Mouse (Mus musculus) embryonic facial prominence, embryonic 12.5 days (tissue): ENCODE data around the gene Syn3. TPM values are rescaled to one million over a fixed set of nuclear protein-coding genes. Genes with fewer than 3 reads are reported as not detected.

ENCODE experiments used
- ATAC-seq: fragments of 200-750 bp; cut with Nextera tagmentation; 2 replicates; pipeline ENCODE4 v1.8.0; 2017; ENCODE audit not compliant: insufficient number of reproducible peaks, insufficient read depth, low FRiP score, low TSS enrichment
- H3K27ac ChIP-seq: fragments of 300-500 bp; sonication (generic); 2 replicates; pipeline ENCODE4 v1.5.1; 2016; ENCODE audit warnings: mild to moderate bottlenecking
- H3K27me3 ChIP-seq: fragments of 300-500 bp; sonication (generic); 2 replicates; pipeline ENCODE4 v1.6.1; 2016; ENCODE audit warnings: mild to moderate bottlenecking, moderate library complexity
- H3K36me3 ChIP-seq: fragments of 300-500 bp; sonication (generic); 2 replicates; pipeline ENCODE4 v1.6.1; 2016; ENCODE audit warnings: mild to moderate bottlenecking
- H3K4me1 ChIP-seq: fragments of 300-500 bp; sonication (generic); 2 replicates; pipeline ENCODE4 v1.6.1; 2016
- H3K4me2 ChIP-seq: fragments of 300-500 bp; sonication (generic); replicated peaks from 2 replicates; pipeline ENCODE4 v1.6.1; 2016; ENCODE audit warnings: mild to moderate bottlenecking, moderate library complexity
- H3K4me3 ChIP-seq: fragments of 300-500 bp; sonication (generic); 2 replicates; pipeline ENCODE4 v1.5.1; 2016; ENCODE audit warnings: mild to moderate bottlenecking
- H3K9ac ChIP-seq: fragments of 300-500 bp; sonication (generic); 2 replicates; pipeline ENCODE4 v1.6.1; 2016; ENCODE audit warnings: mild to moderate bottlenecking, moderate library complexity
- H3K9me3 ChIP-seq: fragments of 300-500 bp; sonication (generic); 2 replicates; pipeline ENCODE4 v1.6.1; 2016; ENCODE audit warnings: mild to moderate bottlenecking, moderate library complexity
- WGBS: fragments of 180-500 bp; shearing (Covaris S2); methylation state at CpG from one replicate; pipeline ENCODE4 v1.1.7; 2016; 5-methylcytosine and 5-hydroxymethylcytosine counted together
- polyA plus RNA-seq: library from polyadenylated mRNA; unstranded; fragments of >200 nt; fragmentation: Nextera tagmentation; extraction: Ambion mirVana; gene quantifications from 2 replicates; pipeline ENCODE4 v1.2.1, GENCODE M21; 2016

Gene Syn3
- polyA plus RNA-seq, 1 experiment from 2014 or later: 4.0 TPM

DNA sequence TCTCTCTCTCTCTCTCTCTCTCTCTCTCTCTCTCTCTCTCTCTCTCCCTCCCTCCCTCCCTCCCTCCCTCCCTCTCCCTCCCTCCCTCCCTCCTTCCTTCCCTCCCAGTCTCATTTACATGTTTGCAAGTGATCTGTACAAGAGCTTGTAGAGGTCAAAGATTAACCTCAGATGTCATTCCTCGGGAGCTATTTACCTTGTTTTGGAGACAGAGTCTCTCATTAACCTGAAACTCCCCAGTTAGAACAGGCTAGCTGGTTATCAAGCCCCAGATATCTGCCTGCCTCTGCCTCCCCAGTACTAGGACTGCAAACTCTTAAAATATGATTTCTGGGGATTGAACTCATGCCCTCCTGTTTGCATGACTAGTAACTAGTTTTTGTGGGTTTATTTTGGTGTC is 348.6 kb downstream of the Syn3 start:
- H3K4me1 ChIP-seq: peaks cover 7% of the 10 kb centered on the region; the same call in 1 of the 2 replicates
- H3K27ac ChIP-seq: no peak overlapping the region
- H3K36me3 ChIP-seq: no peaks in the 10 kb centered on the region
- H3K9ac ChIP-seq: no peak overlapping the region
- H3K27me3 ChIP-seq: no peaks in the 10 kb centered on the region
- no peak for ATAC-seq
- no peak overlapping the region for H3K4me3 ChIP-seq
- WGBS: 60% methylated on average over 1 of the region's 1 CpGs
- no peaks in the 10 kb centered on the region for H3K9me3 ChIP-seq
- H3K4me2 ChIP-seq: no peak overlapping the region

DNA sequence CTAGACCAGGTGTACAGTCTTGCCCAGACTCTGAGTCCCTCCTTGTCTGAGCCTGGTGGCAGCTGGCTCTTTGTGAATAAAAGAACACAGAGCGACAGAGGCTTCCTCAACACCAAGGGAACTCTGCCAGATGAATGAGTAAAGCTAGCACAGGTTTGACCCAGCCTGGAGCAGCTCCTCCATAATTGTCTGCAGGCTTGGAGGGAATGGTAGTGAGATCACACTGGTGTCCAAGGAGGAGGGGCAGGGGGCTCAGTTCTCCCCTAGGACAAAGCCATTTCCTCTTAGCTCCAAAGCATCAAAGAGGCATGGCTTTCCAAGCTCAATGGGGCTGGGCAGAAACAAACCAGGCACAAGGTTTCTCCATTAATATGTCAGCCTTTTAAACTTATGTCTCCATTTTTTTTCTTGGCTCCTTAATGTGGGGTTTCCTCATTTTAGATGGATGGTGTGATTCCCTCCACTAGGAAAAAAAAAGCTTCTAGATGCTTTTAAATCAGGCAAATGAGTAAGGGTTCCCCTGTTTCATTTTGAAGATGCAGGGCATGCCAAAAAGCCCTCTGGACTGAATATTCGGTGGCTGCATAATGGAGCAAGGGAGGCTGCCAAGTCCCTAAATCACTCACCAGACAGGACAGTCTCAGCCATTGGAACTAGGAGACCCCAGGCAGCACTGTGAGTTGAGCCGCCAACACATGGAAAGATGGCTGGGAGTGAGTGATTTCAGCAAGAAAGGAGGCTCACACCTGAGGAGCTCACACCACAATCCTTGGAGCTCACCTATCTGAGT is 349.5 kb downstream of the Syn3 start:
- no peak overlapping the region for H3K9ac ChIP-seq
- 70% methylated on average over 3 of the region's 3 CpGs for WGBS
- H3K9me3 ChIP-seq: no peaks in the 10 kb centered on the region
- no peak overlapping the region for H3K4me3 ChIP-seq
- no peak overlapping the region for H3K27ac ChIP-seq
- peaks cover 7% of the 10 kb centered on the region; the same call in 1 of the 2 replicates for H3K4me1 ChIP-seq
- no peaks in the 10 kb centered on the region for H3K27me3 ChIP-seq
- no peaks in the 10 kb centered on the region for H3K36me3 ChIP-seq
- H3K4me2 ChIP-seq: no peak overlapping the region
- ATAC-seq: no peak

DNA sequence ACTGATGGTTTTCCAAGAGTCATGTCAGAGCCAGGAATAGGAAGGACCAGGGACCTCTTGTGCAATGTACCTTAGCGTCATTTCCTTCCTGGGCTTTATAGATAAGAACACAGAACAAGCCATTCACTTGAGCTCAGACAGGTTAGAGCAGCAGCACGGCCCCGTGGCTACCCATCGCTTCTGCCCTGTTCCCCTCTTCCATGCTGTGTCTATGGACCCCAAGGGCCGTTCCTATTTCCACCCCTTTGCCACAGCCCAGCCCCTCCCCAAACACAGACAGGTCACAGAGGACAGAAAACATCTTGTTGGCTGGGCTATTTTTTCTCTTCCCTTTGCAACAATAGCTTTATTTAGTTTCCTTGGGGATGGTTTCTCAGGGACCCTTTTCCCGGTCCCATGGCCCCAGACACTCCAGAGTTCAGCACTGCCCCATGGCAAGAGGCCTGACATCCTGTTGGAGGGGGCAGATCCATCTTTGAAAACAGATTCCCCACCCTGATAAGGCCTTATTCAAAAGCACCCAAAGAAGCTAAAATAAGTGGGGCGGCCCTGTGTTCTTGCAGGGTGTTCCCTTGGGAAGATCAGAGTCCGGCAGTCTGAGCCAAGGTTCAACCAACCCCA is 359.5 kb downstream of the Syn3 start:
- H3K4me3 ChIP-seq: no peak overlapping the region
- WGBS: 51% methylated on average over 8 of the region's 8 CpGs
- no peak overlapping the region for H3K4me2 ChIP-seq
- H3K36me3 ChIP-seq: no peaks in the 10 kb centered on the region
- H3K9me3 ChIP-seq: no peaks in the 10 kb centered on the region
- 0 out of 2 replicates have a peak overlapping the region, but pooled peaks have one; percentile 11 for H3K27ac ChIP-seq
- peaks cover 8% of the 10 kb centered on the region for H3K4me1 ChIP-seq
- H3K9ac ChIP-seq: no peak overlapping the region
- ATAC-seq: no peak
- H3K27me3 ChIP-seq: no peaks in the 10 kb centered on the region

GRCm38 (mm10) chr10:86137589-86138173 is 361.0 kb downstream of the Syn3 start:
- H3K27ac ChIP-seq: no peak overlapping the region
- no peaks in the 10 kb centered on the region for H3K9me3 ChIP-seq
- H3K27me3 ChIP-seq: no peaks in the 10 kb centered on the region
- H3K4me3 ChIP-seq: no peak overlapping the region
- H3K36me3 ChIP-seq: no peaks in the 10 kb centered on the region
- 63% methylated on average over 5 of the region's 5 CpGs for WGBS
- ATAC-seq: no peak
- no peak overlapping the region for H3K4me2 ChIP-seq
- H3K9ac ChIP-seq: no peak overlapping the region
- peaks cover 8% of the 10 kb centered on the region for H3K4me1 ChIP-seq

DNA sequence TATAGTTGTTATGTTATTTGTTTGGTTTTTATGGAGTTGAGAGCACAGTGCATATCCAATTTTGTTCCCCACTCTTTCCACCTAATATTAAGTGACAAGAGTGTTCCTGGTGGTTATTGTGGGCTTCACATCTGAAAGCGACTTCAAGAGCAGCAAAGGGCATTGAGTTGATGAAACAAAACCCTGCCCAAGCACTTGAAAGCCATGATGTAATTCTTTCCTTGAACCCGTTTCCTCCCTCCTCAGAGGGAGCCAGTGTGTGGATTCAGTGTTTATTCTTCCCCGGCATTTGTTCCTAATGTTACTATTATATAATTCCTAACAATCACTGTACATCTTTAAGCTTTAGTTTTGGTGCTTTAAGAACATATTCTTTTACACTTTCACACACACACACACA is 361.6 kb downstream of the Syn3 start:
- Histone ChIP-seq H3K9me3 (no peaks in the 10 kb centered on the region), H3K4me2 (no peak overlapping the region), H3K27ac (no peak overlapping the region), H3K4me1 (peaks cover 8% of the 10 kb centered on the region), H3K36me3 (no peaks in the 10 kb centered on the region), H3K9ac (no peak overlapping the region), H3K27me3 (no peaks in the 10 kb centered on the region), H3K4me3 (no peak overlapping the region)
- no peak for ATAC-seq
- 36% methylated on average over 3 of the region's 3 CpGs for WGBS

DNA sequence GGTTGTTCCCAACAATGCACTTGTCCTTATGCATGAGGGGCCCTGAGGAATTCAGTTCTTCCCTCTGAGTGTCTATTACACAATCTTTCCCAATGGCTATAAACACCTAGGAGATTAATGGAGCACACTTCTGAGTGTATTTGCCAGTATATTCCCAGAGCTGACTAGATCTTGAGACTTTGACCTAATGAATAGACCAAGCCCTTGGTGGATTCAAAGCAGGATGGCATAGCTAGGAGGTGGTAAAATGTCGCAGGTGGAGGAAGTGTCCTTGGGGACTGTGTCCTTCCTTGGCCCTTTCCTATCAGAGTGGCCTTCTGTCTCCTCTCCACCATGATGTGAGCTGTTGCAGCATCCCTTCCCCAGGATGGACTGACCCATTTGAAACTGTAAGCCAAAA is 362.4 kb downstream of the Syn3 start:
- Histone ChIP-seq H3K9ac (no peak overlapping the region), H3K9me3 (no peaks in the 10 kb centered on the region), H3K36me3 (no peaks in the 10 kb centered on the region), H3K4me2 (no peak overlapping the region), H3K4me1 (peaks cover 8% of the 10 kb centered on the region), H3K27me3 (no peaks in the 10 kb centered on the region), H3K27ac (no peak overlapping the region), H3K4me3 (no peak overlapping the region)
- 100% methylated on average over 1 of the region's 1 CpGs for WGBS
- ATAC-seq: no peak

GRCm38 (mm10) chr10:86134848-86135247 is 363.8 kb downstream of the Syn3 start:
- WGBS: 80% methylated on average over 6 of the region's 6 CpGs
- ATAC-seq: no peak
- no peaks in the 10 kb centered on the region for H3K9me3 ChIP-seq
- no peak overlapping the region for H3K9ac ChIP-seq
- H3K27ac ChIP-seq: no peak overlapping the region
- H3K4me1 ChIP-seq: peaks cover 8% of the 10 kb centered on the region
- H3K36me3 ChIP-seq: no peaks in the 10 kb centered on the region
- H3K27me3 ChIP-seq: no peaks in the 10 kb centered on the region
- H3K4me3 ChIP-seq: no peak overlapping the region
- H3K4me2 ChIP-seq: no peak overlapping the region

GRCm38 (mm10) chr10:86134336-86134735 is 364.4 kb downstream of the Syn3 start:
- no peak for ATAC-seq
- Histone ChIP-seq H3K27ac (no peak overlapping the region), H3K4me2 (no peak overlapping the region), H3K4me1 (peaks cover 8% of the 10 kb centered on the region), H3K9me3 (no peaks in the 10 kb centered on the region), H3K27me3 (no peaks in the 10 kb centered on the region), H3K36me3 (no peaks in the 10 kb centered on the region), H3K4me3 (no peak overlapping the region), H3K9ac (no peak overlapping the region)
- WGBS: 77% methylated on average over 5 of the region's 5 CpGs

DNA sequence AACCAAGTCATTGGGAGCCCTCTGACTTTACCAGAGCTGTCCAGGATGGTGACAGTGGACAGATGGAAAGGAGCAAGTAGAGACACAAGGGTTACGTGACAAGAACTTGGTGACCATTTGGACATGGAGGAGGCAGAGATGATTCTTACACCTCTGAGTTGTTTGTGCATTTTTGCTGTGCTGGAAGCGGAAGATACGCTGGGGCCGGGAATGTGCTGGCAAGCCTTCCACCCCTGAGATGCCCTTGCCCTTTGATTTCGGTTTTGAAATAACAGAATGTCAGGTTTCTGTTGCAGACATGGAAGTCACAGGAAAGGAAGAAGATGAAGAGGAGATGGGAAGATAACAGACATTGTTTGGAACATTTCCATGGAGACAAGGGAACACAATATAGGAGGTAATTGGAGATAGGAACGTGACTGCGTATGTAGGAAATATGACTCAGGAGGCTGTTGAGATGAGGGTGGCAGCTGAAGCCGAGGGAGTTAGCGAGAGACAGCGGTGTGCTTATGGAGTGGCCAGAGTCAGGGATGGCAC is 366.2 kb downstream of the Syn3 start:
- Histone ChIP-seq H3K4me3 (no peak overlapping the region), H3K9ac (no peak overlapping the region), H3K4me1 (peaks cover 5% of the 10 kb centered on the region), H3K27ac (no peak overlapping the region), H3K27me3 (no peaks in the 10 kb centered on the region), H3K9me3 (no peaks in the 10 kb centered on the region), H3K36me3 (no peaks in the 10 kb centered on the region), H3K4me2 (no peak overlapping the region)
- WGBS: 79% methylated on average over 10 of the region's 10 CpGs
- ATAC-seq: no peak

DNA sequence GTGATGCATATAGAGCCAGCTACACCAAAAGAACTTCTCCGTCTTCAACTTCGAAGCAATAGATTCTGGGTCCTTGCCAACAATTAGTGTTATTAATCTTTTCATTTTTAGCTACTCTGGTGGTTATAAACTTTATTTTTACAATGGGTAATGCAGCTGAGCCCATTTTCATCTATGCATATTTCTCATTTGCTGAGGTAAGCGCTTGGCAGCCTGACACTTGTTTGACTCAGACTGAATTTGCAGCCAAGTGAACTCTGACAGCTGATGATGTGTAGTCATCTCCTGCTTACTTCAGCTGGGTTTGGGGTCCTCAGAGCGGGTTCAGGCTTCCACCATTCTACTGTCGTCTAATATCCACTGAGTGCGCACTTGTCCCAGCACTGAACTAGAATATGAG is 369.6 kb downstream of the Syn3 start:
- H3K9me3 ChIP-seq: no peaks in the 10 kb centered on the region
- H3K27ac ChIP-seq: no peak overlapping the region
- ATAC-seq: no peak
- no peak overlapping the region for H3K9ac ChIP-seq
- no peaks in the 10 kb centered on the region for H3K27me3 ChIP-seq
- H3K4me1 ChIP-seq: no peaks in the 10 kb centered on the region
- H3K4me2 ChIP-seq: no peak overlapping the region
- 92% methylated on average over 6 of the region's 6 CpGs for WGBS
- H3K4me3 ChIP-seq: no peak overlapping the region
- no peaks in the 10 kb centered on the region for H3K36me3 ChIP-seq

DNA sequence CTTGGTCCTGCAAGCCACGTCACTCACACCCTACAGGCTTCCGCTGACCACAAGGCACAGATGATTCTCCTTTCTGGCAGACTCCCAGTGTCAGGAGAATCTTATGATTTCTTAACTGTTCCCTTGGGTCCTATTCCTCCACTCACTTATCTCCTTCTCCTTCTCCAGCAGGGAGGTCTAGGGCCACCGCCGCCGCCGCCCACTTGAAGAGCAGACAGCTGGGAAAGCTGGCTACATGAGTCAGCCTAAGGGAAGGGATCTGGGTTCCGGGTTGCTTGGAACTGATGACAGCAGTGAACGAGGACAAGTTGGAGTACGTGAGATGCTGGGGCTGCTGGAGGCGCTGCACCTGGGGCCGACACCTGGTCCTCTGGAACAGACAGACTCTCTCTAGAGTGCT is 372.2 kb downstream of the Syn3 start:
- Histone ChIP-seq H3K4me3 (no peak overlapping the region), H3K36me3 (no peaks in the 10 kb centered on the region), H3K4me2 (no peak overlapping the region), H3K9ac (no peak overlapping the region), H3K4me1 (no peaks in the 10 kb centered on the region), H3K9me3 (no peaks in the 10 kb centered on the region), H3K27ac (no peak overlapping the region), H3K27me3 (no peaks in the 10 kb centered on the region)
- WGBS: 84% methylated on average over 11 of the region's 11 CpGs
- ATAC-seq: no peak

DNA sequence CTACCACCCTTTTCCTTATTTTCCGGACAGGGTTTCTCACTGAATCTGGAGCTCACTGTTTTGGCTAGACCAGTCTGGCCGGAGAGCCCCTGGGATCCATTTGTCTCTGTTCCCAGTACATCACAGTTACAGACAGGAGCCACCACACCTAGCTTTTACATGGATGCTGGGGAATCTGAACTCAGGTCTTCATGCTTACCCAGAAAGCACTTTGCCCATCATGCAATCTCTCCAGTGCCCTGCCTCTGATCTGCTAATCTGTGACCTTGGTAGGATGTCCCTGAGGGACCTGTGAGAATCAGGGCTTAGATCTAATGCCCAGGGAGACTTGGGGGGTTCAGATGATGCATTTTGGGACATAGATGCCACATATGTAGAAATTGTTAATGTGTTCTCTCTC is 373.3 kb downstream of the Syn3 start:
- H3K27ac ChIP-seq: no peak overlapping the region
- no peak overlapping the region for H3K4me3 ChIP-seq
- H3K4me1 ChIP-seq: no peaks in the 10 kb centered on the region
- no peaks in the 10 kb centered on the region for H3K9me3 ChIP-seq
- no peak overlapping the region for H3K4me2 ChIP-seq
- no peaks in the 10 kb centered on the region for H3K36me3 ChIP-seq
- no peak for ATAC-seq
- H3K27me3 ChIP-seq: no peaks in the 10 kb centered on the region
- 94% methylated on average over 2 of the region's 2 CpGs for WGBS
- no peak overlapping the region for H3K9ac ChIP-seq
